Mouse (Mus musculus) myocyte (in vitro differentiated cells): Measurements from ENCODE around the gene Smim23.

ENCODE experiments used
- MAX ChIP-seq: IDR thresholded peaks from one replicate; pipeline ENCODE4 v1.6.1; 2011; ENCODE audit warnings: low read depth, mild to moderate bottlenecking, control low read depth
- MYOD1 ChIP-seq, 3 experiments: IDR thresholded peaks; one replicate each; pipeline ENCODE4 v1.6.1; 2011; ENCODE audit warnings: control low read depth in 2 of 3, low read depth in 2 of 3, mild to moderate bottlenecking in 2 of 3, moderate library complexity in 1 of 3; ENCODE audit not compliant: insufficient read length in 2 of 3, control insufficient read depth in 1 of 3

GRCm38 (mm10) chr11:32868619-32869383, 44.4 kb upstream of the Smim23 start:
- TF ChIP-seq MYOD1 (IDR thresholded peaks at IDR 0.05; ENCODE audit: control insufficient read depth in 1 of 3, insufficient read length in 2 of 3, low read depth in 2 of 3) (no peak), MAX (no peak)
